Mouse (Mus musculus) small intestine, adult 2 months (tissue): ENCODE results near the gene Sele.

ENCODE experiments used
- CTCF ChIP-seq: fragments of 200-500 bp; IDR thresholded peaks from 2 replicates; pipeline ENCODE4 v1.5.1; 2012; ENCODE audit warnings: low read depth, mild to moderate bottlenecking, control low read depth, inconsistent platforms, low read length, moderate library complexity, mixed read lengths; ENCODE audit not compliant: insufficient replicate concordance, insufficient read length; ENCODE audit errors: extremely low read depth
- POLR2A ChIP-seq: fragments of 200-500 bp; IDR thresholded peaks from 2 replicates; pipeline ENCODE4 v1.6.1; 2012; ENCODE audit warnings: low read depth, mild to moderate bottlenecking, control low read depth, inconsistent platforms, low read length, moderate library complexity

DNA sequence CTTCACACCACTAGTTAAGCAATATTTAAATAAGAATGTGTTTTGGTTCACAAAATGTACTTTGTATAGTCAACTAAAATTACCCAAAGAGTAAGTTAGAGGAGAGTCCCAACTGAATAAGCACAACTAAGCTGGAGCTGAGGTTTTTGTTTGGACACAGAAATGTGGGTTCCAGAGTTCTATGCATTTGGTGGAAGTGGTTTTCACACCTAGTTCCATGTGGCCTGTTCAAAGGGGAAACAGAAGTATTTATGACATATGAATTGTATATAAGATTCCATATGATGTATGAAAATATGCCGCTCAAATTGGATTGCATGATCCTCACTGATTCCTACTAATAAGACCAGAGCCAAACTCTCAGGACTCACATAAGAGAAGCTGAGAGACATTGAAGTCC, 27.4 kb downstream of the Sele start:
- TF ChIP-seq CTCF (no peak), POLR2A (no peak)
